Mouse (Mus musculus) layer of hippocampus, adult 9-11 months (tissue): ENCODE results near the gene Spdye4b.

Source experiments
- DNase-seq: peaks from one replicate; pipeline ENCODE4 v3.0.0; 2022

Spdye4b gene

DNA sequence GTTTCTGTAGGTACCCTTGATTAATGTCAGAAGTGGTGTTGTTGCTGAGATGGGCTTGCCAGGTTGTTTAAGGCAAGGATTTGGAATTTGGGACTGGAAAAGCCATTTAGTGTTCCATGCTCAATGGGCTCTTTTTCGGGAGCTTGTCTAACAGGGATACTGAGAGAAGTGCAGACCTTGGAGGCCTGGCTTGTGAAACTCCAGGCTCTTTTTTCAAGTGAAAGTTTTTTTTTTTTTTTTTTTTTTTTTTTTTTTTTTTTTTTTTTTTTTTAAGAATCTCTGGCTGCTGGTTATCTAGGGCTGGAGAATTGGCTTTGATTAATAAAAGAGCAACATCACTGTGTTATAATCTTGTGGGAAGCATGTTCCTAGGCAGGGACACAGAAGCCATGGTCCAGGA is 41.5 kb downstream of the Spdye4b start:
- no peak for DNase-seq

DNA sequence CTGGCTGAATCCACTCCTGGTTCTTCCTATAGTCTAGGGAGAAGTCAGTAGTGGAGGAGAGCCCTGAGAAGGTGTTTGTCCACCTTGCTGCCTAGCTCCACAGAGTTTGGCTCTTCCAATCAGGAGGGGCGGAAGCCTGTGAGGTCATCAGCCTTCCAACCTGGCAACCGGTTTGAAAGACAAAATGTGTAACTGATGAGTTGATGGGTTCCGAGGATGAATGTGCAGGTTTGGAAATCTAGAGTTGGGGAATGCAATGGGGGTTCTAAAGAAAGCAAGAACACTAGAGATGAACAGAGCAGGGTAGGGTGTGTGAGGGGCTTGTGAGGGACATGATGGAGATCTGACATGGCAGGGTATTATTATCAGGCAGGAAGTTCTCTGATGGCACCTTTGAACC is 46.0 kb downstream of the Spdye4b start, which contains the start of gene Spdye4a:
TSS of gene Spdye4a (minus strand) at position 101 of the 400 bp plus-strand sequence.
- no peak for DNase-seq

DNA sequence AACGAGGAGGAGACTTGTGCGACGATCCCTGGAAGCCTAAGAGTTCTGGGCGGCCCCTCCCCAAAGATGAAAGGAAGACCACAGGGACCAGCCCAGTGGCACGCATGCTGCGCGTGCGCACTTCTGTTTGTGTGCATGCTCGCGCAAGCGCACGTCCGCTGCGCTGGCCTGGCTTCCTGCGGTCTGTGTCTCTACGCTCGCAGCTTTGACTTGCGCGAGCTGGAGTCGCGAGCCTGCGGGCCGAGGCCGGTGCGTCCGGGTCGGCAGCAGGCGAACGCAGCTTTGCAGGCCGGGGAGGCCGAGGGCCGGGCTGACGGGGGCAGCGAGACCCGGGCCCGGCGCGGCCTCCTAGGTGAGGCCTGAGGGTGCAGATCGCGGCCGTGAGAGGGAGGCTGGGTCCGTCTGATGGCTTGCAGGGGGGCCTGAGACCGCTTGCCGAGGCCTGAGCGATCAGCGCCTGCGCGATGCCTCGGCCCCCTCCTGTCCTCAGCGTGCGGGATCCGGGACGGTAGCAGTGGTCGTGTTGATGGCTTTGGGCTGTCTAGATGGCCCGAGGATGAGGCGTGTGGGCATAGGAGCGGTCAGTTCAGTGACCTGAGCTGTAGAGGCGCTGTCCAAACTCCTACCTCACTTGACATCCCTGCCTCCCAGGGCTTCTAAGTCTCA is 54.3 kb downstream of the Spdye4b start, which contains the start of gene Zfp12:
TSS of gene Zfp12 (plus strand) at position 136 of the 666 bp plus-strand sequence.
- DNase-seq, result peak; percentile 97

DNA sequence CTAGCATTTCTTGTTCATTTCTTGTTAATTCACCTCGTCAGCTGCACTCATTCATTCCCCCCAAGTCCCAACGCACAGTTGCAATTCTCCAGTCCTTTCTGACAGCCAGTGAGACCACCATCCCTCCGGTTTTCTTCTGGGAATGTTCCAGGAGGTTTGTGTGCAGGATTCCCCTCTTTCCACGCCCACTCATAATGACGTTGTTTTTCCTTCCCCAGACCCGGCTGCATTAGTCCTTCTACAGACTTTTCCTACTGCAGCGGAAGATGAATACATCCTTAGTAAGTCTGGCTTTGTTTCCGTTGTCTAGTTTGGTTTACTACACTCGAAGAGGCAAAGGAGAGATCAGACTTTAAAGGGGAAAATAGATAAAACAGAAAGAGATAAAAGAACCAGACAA is 55.2 kb downstream of the Spdye4b start:
- no peak for DNase-seq

DNA sequence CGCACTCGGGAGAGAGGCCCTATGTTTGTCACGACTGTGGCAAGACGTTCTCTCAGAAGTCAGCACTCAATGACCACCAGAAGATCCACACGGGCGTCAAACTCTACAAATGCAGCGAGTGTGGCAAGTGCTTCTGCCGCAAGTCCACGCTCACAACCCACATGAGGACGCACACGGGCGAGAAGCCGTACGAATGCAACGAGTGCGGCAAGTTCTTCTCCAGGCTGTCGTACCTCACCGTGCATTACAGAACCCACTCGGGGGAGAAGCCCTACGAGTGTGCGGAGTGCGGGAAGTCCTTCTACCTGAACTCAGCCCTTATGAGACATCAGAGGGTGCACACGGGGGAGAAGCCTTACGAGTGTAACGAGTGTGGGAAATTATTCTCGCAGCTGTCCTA is 64.1 kb downstream of the Spdye4b start:
- DNase-seq, result no peak

DNA sequence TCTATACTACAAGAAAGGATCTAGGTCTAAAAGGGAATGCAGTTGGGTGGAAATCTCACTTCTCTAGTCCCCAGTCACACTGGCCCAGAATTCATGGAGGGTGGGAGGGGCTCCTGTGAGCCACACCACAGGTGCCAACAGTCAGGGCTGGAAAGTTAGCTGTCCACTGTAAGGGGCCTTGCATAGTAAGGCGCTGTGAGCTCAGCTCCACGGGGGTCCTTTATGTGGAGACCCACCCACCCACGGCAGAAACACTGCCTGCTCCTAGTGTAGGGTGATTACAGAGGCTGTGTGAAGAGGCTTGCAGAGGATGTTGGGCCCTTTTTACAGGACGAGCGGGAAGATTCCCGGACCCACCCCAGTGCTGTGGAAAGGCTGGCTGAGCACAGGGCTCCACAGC is 71.2 kb downstream of the Spdye4b start:
- DNase-seq, result no peak

DNA sequence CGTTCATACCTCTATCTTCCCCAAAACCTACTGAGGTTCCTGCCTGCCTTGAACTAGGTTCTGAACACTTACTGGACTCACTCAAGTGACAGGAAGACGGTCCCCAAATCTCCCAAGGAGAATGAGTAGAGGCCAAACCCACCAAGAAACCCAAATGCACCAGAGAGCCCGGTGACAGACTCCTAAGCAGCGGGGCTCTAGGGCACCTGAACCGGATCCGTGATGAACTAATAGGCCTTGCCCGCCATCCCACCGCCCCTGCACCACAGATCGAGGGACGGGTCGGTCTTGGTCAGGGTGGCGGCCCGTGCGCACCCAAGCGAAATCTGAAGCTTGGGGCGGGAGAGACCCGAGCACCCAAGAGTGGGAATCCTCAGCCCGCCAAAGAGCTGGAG is 72.0 kb downstream of the Spdye4b start:
- DNase-seq, result no peak

DNA sequence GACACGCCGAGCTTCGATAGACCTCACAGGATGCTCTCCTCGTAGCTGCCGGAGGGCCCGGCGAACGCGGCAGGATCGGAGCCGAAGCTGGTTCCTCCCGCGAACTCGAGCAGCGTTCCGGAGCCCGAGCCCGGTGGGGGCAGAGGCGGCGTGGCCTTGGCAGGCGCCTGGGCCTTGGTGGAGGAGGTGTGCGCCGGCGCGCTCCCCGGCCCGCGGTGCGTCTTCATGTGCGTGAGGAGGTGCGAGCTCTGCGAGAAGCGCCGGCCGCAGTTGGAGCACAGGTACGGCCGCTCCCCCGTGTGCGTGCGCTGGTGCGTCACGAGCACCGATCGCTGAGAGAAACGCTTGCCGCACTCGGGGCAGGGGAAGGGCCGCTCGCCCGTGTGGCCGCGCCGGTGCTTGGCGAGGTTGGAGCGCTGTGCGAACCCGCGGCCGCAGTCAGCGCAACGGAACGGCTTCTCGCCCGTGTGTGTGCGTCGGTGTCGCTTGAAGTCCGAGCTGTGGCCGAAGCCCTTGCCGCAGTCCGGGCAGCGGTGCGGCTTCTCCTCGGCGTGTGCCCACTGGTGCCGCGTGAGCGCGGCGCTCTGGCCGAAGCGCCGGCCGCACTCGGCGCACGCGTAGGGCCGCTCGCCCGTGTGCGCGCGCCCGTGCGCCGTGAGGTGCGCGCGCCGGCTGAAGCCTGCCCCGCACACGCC is 72.5 kb downstream of the Spdye4b start:
- no peak for DNase-seq

DNA sequence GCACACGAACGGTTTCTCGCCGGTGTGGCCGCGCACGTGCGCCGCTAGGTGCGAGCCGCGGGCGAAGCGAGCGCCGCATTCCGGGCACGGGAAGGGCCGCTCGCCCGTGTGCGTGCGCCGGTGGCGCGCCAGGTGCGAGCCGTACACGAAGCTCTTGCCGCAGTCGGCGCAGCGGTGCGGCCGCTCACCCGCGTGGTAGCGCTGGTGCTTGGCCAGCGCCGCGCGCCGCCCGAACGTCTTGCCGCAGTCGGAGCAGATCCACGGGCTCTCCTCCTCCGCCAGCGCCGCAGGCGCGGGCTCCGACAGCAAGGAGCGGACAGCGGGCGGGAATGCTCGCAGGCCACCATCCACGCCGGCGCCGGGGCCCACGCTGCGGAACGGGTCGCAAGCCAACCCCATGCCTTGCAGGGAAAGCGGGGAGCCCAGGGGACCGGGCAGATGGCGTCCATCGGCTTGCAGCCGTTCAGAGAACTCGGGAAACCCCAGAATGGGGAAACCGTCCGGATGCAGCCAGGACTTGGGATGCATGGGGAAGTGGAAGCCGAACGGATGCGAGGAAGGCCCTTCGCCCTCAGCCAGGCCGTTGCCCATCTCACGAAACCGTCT is 73.2 kb downstream of the Spdye4b start:
- no peak for DNase-seq
